Comparison of ENCODE assay signal across 16 mouse cellular contexts in genomic region chr4:86030208-86030607, GRCm38 (mm10).
A peak's percentile ranks its signal among the peaks of the same experiment; 100 is the strongest.
DNase-seq lines count a peak whose midpoint lies in the region; ATAC-seq lines count a peak whose summit lies in the region.
"Had no signal": no experiment of that assay in that cellular context is flagged by ENCODE, and none has a peak within 500 bp of the region (broad histone marks: within the 10 kb centered on the region; RNA-seq: fewer than 3 reads in every experiment).

No protein-coding gene starts in this region.

- DNase-seq in adrenal gland, postnatal 10 days = peak; percentile 57
- no peak for DNase-seq in adrenal gland, adult 8-10 months
- DNase-seq in heart, postnatal 10 days = peak; percentile 27 to 30
- DNase-seq in ovary, postnatal 14 days (ENCODE audit: low spot score) = no peak
- DNase-seq: cerebellum, postnatal 25 days; heart, adult 11 months; kidney, adult 9 months; left cerebral cortex, postnatal 4 days; right cerebral cortex, adult 18-20 months had no signal

- no peak overlapping the region for H3K4me2 ChIP-seq in heart, embryonic 11.5 days
- H3K4me2 ChIP-seq in lung, embryonic 15.5 days = peak overlapping the region; percentile 29
- H3K4me2 ChIP-seq in stomach, embryonic 16.5 days (ENCODE audit: low read depth, low read length) = peak overlapping the region; percentile 25; the same call in 1 of the 2 replicates
- H3K4me2 ChIP-seq: embryonic facial prominence, embryonic 13.5 days had no signal

- H3K9ac ChIP-seq in heart, embryonic 11.5 days (ENCODE audit: low read depth, low read length) = no peak overlapping the region
- H3K9ac ChIP-seq in lung, embryonic 15.5 days = no peak overlapping the region
- H3K9ac ChIP-seq in stomach, embryonic 16.5 days (ENCODE audit: low read length) = no peak overlapping the region
- H3K9ac ChIP-seq: embryonic facial prominence, embryonic 13.5 days; liver, embryonic 14.5 days had no signal

- no peak for ATAC-seq in heart, embryonic 11.5 days (replicated peaks; ENCODE audit: insufficient number of reproducible peaks, low FRiP score, low TSS enrichment)
- ATAC-seq in lung, embryonic 15.5 days (ENCODE audit: borderline replicate concordance, extremely low read depth, low FRiP score, low TSS enrichment) = peak; percentile 57; the same call in 1 of the 2 replicates
- ATAC-seq in stomach, embryonic 16.5 days (ENCODE audit: insufficient read depth, low FRiP score) = peak; percentile 66
- no peak for ATAC-seq in monocyte, adult 5-6 weeks (replicated peaks; ENCODE audit: insufficient number of reproducible peaks, low FRiP score, low TSS enrichment, poor library complexity, severe bottlenecking)
- ATAC-seq: hindbrain, postnatal 0 days had no signal

- intact Hi-C loops in heart, postnatal 10 days (cut with DNase I) = no loop called here

- no peaks in the 10 kb centered on the region for H3K36me3 ChIP-seq in heart, embryonic 11.5 days (ENCODE audit: control insufficient read depth, insufficient read depth, low read length)
- no peaks in the 10 kb centered on the region for H3K36me3 ChIP-seq in lung, embryonic 15.5 days
- H3K36me3 ChIP-seq in stomach, embryonic 16.5 days (ENCODE audit: control insufficient read depth, insufficient read depth, low read length) = no peaks in the 10 kb centered on the region
- H3K36me3 ChIP-seq: embryonic facial prominence, embryonic 13.5 days had no signal

- no peaks in the 10 kb centered on the region for H3K9me3 ChIP-seq in heart, embryonic 11.5 days (replicated peaks; ENCODE audit: control insufficient read depth, low read length)
- H3K9me3 ChIP-seq in lung, embryonic 15.5 days = no peaks in the 10 kb centered on the region
- no peaks in the 10 kb centered on the region for H3K9me3 ChIP-seq in stomach, embryonic 16.5 days (replicated peaks; ENCODE audit: control insufficient read depth, low read length)
- H3K9me3 ChIP-seq: embryonic facial prominence, embryonic 13.5 days had no signal

- no peak overlapping the region for H3K27ac ChIP-seq in heart, embryonic 11.5 days (ENCODE audit: low read depth, low read length)
- peak overlapping the region; percentile 7; the same call in 1 of the 2 replicates for H3K27ac ChIP-seq in lung, embryonic 15.5 days
- peak overlapping the region; percentile 33 for H3K27ac ChIP-seq in stomach, embryonic 16.5 days (ENCODE audit: low read length)
- H3K27ac ChIP-seq: embryonic facial prominence, embryonic 13.5 days; hindbrain, postnatal 0 days; liver, embryonic 14.5 days had no signal

- no peak overlapping the region for H3K4me3 ChIP-seq in heart, embryonic 11.5 days (ENCODE audit: low read depth, low read length)
- H3K4me3 ChIP-seq in lung, embryonic 15.5 days = no peak overlapping the region
- H3K4me3 ChIP-seq in stomach, embryonic 16.5 days (replicated peaks; ENCODE audit: low read length) = no peak overlapping the region
- H3K4me3 ChIP-seq: embryonic facial prominence, embryonic 13.5 days had no signal

- H3K27me3 ChIP-seq in heart, embryonic 11.5 days (ENCODE audit: control insufficient read depth, insufficient read depth, low read length) = no peaks in the 10 kb centered on the region
- no peaks in the 10 kb centered on the region for H3K27me3 ChIP-seq in lung, embryonic 15.5 days
- no peaks in the 10 kb centered on the region for H3K27me3 ChIP-seq in stomach, embryonic 16.5 days (ENCODE audit: control insufficient read depth, insufficient read depth, low read length)
- H3K27me3 ChIP-seq: embryonic facial prominence, embryonic 13.5 days had no signal

- no peaks in the 10 kb centered on the region for H3K4me1 ChIP-seq in heart, embryonic 11.5 days (ENCODE audit: control insufficient read depth, insufficient read depth, low read length)
- H3K4me1 ChIP-seq in lung, embryonic 15.5 days = peaks cover 16% of the 10 kb centered on the region
- H3K4me1 ChIP-seq in stomach, embryonic 16.5 days (ENCODE audit: control insufficient read depth, insufficient read depth, low read length) = peaks cover 11% of the 10 kb centered on the region

- 62% methylated on average over 3 of the region's 3 CpGs for WGBS in heart, embryonic 11.5 days (ENCODE audit: insufficient replicate concordance)
- WGBS in lung, embryonic 15.5 days = 12% methylated on average over 3 of the region's 3 CpGs
- 16% methylated on average over 3 of the region's 3 CpGs for WGBS in stomach, embryonic 16.5 days

Comparison
In these comparisons a context has a peak if more than half of its experiments do, and no peak if none do; other contexts are left out.
1. DNase-seq: peak in adrenal gland, postnatal 10 days (single experiment) and heart, postnatal 10 days (2 of 2); none in adrenal gland, adult 8-10 months (single experiment) and ovary, postnatal 14 days (single experiment).
2. ATAC-seq: peak in lung, embryonic 15.5 days (single experiment) and stomach, embryonic 16.5 days (single experiment); none in heart, embryonic 11.5 days (single experiment) and monocyte, adult 5-6 weeks (single experiment).